Mouse (Mus musculus) left cerebral cortex, adult 11 months (tissue): ENCODE results near the gene Eif5a2.
"Not testable (repeated sequence)": the region's sequence is repeated elsewhere in the genome, so short reads cannot be mapped to it uniquely, and the experiment has no call there.

Experiments used
- DNase-seq: peaks from one replicate; pipeline ENCODE4 v3.0.0; 2022; ENCODE audit warnings: low spot score

Eif5a2 gene

GRCm38 (mm10) chr3:28780994-28781393 lies at the start of gene Eif5a2:
Eif5a2 (plus strand) TSS chr3:28781276.
- peak; percentile 92 for DNase-seq

- DNase-seq: no peak
These were observed 46.4 kb upstream of the Eif5a2 start for GRCm38 (mm10) chr3:28734712-28735111.

- no peak for DNase-seq
These were observed 44.1 kb upstream of the Eif5a2 start for GRCm38 (mm10) chr3:28736981-28737380.

- DNase-seq: no peak
These were observed 40.7 kb upstream of the Eif5a2 start for GRCm38 (mm10) chr3:28740353-28740752.

- no peak for DNase-seq
These were observed 37.8 kb upstream of the Eif5a2 start for GRCm38 (mm10) chr3:28743251-28743650.

GRCm38 (mm10) chr3:28745835-28746483 lies 35.1 kb upstream of the Eif5a2 start:
- DNase-seq: peak; percentile 72

GRCm38 (mm10) chr3:28748151-28748550 lies 32.9 kb upstream of the Eif5a2 start:
- DNase-seq: no peak

- no peak for DNase-seq
These were observed 32.1 kb upstream of the Eif5a2 start for GRCm38 (mm10) chr3:28748956-28749355.

GRCm38 (mm10) chr3:28755477-28755876 lies 25.6 kb upstream of the Eif5a2 start:
- DNase-seq: no peak

GRCm38 (mm10) chr3:28761225-28761789 lies 19.8 kb upstream of the Eif5a2 start:
- no peak for DNase-seq

GRCm38 (mm10) chr3:28766935-28767334 lies 14.1 kb upstream of the Eif5a2 start:
- DNase-seq: no peak

GRCm38 (mm10) chr3:28768222-28768621 lies 12.9 kb upstream of the Eif5a2 start:
- no peak for DNase-seq

GRCm38 (mm10) chr3:28772919-28773318 lies 8.2 kb upstream of the Eif5a2 start:
- DNase-seq: not testable (repeated sequence)

GRCm38 (mm10) chr3:28775361-28775760 lies 5.7 kb upstream of the Eif5a2 start:
- DNase-seq: no peak

GRCm38 (mm10) chr3:28775958-28776357 lies 5.1 kb upstream of the Eif5a2 start:
- no peak for DNase-seq

GRCm38 (mm10) chr3:28776491-28776890 lies 4.6 kb upstream of the Eif5a2 start:
- no peak for DNase-seq

GRCm38 (mm10) chr3:28780511-28780910 lies 565 bp upstream of the Eif5a2 start:
- no peak for DNase-seq

GRCm38 (mm10) chr3:28781422-28781821 lies 346 bp downstream of the Eif5a2 start:
- DNase-seq: no peak

- no peak for DNase-seq
These were observed 772 bp downstream of the Eif5a2 start for GRCm38 (mm10) chr3:28781848-28782247.

- DNase-seq: no peak
These were observed 3.1 kb downstream of the Eif5a2 start for GRCm38 (mm10) chr3:28784176-28784575.

- no peak for DNase-seq
These were observed 13.8 kb downstream of the Eif5a2 start for GRCm38 (mm10) chr3:28794835-28795234.

GRCm38 (mm10) chr3:28805301-28806097 lies 24.4 kb downstream of the Eif5a2 start, which contains the start of gene Rpl22l1:
Rpl22l1 (plus strand) TSS chr3:28805436.
- DNase-seq: peak; percentile 94

GRCm38 (mm10) chr3:28808039-28808643 lies 27.1 kb downstream of the Eif5a2 start:
- no peak for DNase-seq
